Mouse (Mus musculus) left cerebral cortex, postnatal 4 days (tissue): Measurements from ENCODE around the gene Ncoa4. TPM values are rescaled to one million over a fixed set of nuclear protein-coding genes. Genes with fewer than 3 reads are reported as not detected.
"Not testable (repeated sequence)": the region's sequence is repeated elsewhere in the genome, so short reads cannot be mapped to it uniquely, and the experiment has no call there.

Experiments used
- DNase-seq: peaks from one replicate; pipeline ENCODE4 v3.0.0-alpha.2; 2022
- intact Hi-C: fragments of 180-260 bp; cut with DNase I; formaldehyde crosslinking; loops from one replicate; pipeline ENCODE4 v1.15.1; 2025
- total RNA-seq, 2 experiments: library from RNA; stranded (reverse); gene quantifications; 2 replicates each; pipeline ENCODE4 v1.2.3; 2021

Ncoa4 gene
- total RNA-seq, 2 experiments from 2014 or later: 99.3 to 99.7 TPM

DNA sequence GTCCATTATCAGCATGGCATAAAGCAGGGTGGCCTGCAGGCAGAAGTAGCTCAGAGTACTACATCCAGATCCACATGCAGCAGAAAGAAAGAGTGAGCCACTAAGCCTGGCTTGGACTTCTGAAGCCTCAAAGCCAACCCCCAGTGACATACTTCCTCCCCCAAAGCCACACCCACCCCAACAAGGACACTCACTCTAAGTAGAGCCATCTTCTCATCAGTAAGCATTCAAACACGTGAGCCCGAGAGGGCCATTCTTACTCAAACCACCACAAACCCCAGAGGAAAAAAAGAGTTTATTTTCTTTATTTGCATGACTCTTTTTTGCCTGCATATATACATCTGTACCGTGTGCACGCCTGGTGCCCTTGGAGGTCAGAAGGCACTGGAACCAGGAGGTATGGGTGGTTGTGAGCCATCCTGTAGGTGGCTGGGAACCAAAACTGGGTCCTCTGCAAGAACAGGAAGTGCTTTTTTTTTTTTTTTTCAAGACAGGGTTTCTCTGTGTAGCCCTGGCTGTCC lies 455 bp upstream of the Ncoa4 start:
- no peak for DNase-seq
- intact Hi-C loops: no loop called here

DNA sequence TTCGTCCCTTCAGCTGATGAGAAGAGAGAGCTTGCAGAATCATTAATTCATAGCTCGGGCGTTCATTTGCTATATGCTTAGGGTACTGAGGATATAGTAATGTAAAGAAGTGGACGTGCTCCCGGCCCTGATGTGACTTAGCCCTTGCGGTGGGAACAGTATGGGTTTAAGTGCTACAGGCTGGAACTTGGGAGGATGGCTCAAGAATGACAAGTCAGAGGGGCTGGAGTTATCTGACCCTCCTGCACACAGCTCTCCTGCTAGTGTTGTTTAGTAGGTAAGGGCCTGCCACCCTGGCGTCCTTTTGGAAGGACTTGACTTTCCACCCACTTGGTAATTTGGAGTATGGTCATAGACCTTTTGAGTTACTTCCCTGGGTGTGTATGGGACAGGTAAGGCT lies 898 bp downstream of the Ncoa4 start:
- intact Hi-C loops: no loop called here
- DNase-seq: no peak

DNA sequence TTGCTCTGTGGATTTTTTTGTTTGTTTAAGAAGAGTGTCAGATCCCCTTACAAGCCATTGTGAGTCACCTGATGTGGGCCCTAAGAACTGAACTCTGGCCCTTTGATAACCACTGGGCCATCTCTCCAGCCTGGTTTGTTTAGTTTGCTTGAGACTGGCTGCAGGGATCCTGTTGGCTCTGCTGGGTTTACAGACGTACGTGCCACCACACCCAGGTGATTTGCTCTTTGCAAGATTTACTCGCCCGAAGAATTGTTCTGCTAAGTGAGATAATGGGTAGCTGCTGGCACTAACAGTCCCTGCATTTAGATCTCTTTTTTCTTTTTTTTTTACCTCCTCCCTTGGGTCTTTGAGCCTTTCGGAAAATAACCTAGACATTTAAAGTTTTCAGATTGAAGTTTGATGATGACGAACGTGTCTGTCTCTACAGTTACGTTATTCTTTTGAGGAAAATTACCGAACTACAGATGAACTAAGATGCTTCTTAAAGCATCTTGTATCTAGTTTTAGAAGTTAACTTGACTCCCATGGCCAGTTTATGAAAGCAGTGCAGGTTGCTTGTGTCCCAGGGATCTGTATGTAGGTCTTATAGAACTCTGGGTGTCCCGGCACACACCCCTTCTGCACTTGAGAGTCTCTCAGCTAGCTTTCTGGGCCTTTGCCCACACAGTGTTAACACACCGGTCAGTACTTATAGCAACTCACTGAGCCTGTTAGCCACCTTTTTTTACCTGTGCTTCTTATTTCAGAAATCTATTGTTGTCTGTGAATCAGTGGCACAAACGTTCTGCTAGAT lies 1.6 kb downstream of the Ncoa4 start:
- intact Hi-C loops: no loop called here
- no peak for DNase-seq

DNA sequence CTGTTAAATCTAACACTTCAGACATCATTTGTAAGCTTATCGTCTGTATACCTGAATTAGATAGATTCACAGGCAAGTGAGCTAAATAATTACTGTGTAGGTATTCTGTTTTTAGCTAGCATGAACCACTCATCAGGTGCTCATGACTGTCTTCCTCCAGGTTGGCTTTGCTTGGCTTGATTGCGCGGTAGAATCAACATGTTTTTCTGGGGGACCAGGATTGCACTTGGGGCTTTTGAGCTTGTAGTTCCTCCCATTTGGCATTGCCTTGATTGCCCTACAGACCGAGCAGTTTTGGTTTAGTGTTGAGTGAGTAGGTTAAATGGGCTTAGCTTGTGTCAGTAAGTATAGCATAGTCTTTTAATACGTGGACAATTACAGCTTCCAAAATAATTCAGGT lies 2.6 kb downstream of the Ncoa4 start:
- intact Hi-C loops: no loop called here
- no peak for DNase-seq

DNA sequence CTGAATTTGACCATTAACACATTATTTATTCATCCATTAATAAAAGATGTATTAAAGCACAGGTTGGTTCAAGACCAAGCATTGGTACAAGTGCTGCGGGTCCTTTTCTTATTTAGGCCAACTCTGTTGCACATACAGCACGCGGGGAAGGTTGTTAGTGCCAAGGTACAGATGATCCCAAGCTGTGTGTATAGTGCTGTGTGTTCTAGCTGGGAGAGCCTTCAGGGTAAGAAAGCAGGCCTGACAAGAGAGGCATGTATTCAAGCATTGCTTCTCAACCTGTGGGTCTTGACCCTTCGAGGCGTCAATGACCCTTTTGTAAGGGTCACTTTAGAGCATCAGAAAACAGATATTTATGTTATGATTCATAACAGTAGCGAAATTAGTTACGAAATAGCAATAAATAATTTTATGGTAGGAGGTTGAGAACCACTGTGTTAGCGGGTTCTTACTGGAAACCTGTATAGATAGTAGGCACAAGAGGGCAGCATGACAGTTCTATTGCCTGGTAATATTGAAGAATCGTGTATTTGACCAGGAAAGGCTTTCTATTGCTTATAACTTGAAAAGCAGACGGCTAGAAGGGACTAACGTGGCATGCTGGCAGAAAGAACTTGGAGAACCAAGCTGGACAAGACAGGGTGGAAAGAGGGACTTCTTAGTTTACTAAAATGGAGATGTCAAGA lies 3.7 kb downstream of the Ncoa4 start:
- intact Hi-C loops: no loop called here
- no peak for DNase-seq

DNA sequence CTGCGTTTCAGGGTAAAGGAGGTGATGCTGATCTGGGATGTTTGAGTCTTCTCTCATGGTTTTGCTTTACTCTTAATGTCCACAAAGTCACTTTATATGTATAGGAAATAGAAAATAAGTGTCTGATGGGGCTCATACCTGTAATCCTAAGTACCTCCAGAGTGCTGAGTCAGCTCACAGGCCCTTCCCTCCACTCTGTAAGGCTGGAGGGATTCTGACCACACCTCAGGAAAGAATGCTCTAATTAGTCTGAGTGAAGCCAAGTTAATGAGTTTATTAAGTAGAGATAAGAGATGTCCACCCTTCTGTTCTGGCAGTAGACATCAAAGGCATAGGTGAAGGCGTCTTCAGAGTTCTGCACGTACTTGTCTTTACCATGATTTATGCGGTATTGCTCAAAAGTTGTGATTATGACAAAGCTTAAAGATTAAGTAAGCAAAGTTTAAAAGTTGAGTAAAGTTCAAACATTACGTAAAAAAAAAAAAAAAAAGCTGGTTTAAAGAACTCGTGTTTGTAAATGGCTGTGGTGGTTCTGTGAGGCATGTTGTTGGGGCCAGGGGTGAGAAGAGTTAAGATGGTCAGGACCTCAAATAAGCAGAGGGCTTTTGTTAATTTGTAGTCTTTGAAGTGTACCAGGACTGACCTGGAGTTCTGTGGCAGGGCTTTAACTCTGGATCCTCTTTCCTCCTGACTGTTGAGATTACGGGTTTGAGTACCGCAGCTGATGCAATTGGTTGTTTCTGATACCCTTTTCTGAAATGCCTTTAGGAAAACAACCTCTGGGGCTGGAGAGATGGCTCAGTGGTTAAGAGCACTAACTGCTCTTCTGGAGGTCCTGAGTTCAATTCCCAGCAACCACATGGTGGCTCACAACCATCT lies 4.7 kb downstream of the Ncoa4 start:
- no peak for DNase-seq
- intact Hi-C loops: no loop called here

DNA sequence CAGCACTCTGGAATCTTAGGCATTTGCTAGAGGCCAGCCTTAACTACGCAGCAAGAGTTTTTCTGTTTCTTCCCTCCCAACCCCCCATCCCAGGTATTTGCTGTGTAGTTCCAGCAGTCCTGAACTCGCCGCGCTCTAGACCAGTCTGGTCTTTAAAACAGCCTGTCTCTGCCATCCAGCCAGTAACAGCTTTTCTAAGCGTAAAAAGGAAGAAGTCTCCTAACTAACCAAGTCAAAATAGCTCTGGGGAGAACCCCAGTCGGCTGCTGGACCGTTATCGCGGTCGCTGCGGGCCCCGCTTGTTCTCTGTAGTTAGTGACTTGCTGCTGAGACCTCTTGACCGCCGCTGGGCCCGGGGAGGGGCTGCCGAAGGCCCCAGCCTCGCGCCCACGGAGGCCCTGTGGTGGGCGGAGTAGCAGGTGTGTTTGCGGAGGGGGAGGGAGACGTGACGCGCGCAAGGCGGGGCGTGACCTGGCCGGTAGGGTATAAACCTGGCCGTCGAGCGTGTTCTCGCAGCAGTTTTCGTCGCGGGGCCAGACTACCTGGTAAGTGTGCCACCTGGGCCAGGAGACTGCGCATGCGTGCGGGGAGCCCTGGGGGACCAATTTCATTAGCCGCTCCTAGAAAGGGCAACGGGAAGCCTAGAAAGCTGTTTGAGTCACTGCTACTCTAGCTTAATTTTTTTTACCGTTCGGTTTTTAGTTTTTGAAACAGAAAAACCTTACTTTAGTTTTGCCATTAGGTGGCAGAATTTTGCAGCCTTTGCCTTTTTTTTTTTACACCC lies 5.8 kb downstream of the Ncoa4 start:
- intact Hi-C loops: no loop called here
- DNase-seq: peak; percentile 69

DNA sequence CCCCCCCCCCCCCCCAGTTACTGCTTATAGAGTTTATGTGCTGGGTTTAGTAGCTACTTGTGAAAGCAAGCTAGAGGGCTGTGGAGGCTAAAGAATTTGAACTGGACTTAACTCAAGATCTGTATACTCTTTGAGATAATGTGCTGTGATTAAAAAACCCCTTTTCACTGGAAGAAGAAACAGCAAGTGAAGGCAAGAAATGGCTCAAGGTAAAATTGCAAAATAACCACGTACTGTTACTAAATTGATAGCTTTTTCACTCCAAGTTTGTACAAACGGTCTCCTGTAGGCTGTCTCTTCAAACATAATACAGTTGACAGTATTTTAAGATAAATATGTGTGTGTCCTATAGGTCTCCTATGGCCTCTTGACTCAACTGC lies 6.4 kb downstream of the Ncoa4 start:
- DNase-seq: no peak
- intact Hi-C loops: no loop called here

DNA sequence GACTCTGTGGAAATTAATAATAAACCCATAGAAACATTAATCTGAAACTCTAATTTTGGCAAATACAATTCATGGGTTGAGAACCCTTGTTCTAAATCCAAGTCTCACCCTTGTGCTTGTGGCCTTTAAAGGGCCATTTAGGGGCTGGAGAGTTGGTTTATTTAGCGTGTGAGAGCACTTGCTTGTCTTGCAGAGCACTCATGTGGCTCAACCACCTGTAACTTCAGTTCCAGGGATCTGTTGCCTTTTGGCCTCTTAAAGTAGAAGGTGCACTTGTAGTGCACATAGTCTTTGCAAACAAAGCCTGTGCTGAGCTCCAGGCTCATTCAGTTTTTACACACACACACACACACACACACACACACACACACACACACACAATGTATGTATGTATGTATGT lies 7.2 kb downstream of the Ncoa4 start:
- intact Hi-C loops: no loop called here
- no peak for DNase-seq

DNA sequence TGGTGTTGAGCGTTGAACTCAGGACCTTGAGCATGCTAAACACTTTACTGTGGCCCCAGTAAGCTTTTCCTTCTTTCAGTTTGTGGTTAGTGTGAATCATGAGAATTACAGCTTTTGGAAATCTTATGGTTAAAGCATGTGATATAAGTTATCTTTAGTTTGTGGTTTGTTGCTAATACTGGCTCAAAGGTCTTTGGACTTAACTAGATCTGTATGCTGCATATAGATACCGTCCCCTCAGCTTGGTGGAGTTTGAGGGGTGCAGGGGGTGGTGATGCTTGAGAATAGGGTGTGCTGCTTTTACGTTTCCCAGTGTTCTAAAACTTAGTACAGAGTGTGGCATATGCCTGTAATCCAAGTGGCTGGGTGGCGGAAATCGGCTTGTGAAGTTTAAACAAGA lies 7.7 kb downstream of the Ncoa4 start:
- intact Hi-C loops: no loop called here
- no peak for DNase-seq

DNA sequence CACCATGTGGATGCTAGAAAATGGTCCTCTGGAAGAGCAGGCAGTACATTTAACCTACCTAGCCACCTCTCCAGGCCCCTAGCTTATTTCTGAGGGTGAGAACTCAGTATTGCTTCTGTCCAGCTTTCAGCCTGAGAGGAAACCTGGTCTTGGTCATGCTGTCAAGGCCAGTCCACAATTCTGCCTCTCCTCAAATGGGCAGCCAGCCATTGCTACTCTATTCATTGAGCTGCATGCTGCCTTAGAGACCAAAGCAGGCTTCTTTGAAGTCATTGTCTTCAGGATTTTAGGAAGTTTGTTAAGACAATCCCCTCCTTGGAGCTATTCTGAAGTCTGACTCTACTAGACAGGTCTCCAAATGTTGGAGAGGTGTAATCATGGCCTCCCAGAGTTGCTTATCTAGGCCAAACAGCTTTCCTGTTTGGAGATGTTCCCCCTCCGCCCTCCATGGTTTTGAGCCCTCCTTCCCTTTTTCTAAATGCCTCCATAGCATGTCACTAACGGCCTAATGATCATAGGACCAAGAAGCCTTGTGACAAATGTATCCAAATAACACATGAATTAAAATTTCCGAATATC lies 9.1 kb downstream of the Ncoa4 start:
- DNase-seq: no peak
- intact Hi-C loops: no loop called here

DNA sequence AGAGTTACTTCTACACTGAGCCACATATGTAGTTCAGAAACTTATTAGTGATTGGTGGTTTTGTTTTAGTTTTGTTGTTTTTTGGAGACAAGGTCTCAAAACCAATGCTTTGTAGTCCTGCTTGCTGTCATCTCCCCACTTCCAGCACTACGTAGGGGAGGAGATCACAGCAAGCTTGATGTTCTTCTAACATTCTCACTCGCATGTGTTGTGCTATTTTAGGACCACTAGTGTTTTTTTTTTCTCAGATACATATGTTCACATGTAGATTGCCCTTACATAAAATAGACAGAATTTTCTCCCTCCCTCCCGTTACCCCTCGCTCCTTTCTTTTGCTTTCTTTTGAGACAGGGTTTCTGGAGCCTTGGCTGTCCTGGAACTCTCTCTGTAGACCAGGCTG lies 10.5 kb downstream of the Ncoa4 start:
- DNase-seq: no peak
- intact Hi-C loops: no loop called here

DNA sequence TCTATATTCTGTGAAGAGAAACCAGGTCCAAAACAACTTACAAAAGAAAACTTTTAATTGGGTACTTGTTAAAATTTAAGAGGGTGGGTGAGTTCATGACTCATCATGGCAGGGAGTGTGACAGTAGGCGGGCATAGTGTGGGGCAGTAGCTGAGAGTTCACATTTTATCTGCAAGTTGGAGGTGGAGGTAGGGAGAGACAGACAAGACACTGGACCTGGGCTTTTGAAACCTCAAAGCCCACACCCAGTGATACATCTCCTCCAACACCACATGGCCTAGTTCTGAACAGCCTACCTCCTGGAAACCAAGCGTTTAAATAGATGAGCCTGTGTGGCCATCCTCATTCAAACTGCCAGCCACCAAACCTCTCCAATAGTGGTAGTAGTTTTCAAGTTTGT lies 15.6 kb downstream of the Ncoa4 start:
- DNase-seq: no peak

DNA sequence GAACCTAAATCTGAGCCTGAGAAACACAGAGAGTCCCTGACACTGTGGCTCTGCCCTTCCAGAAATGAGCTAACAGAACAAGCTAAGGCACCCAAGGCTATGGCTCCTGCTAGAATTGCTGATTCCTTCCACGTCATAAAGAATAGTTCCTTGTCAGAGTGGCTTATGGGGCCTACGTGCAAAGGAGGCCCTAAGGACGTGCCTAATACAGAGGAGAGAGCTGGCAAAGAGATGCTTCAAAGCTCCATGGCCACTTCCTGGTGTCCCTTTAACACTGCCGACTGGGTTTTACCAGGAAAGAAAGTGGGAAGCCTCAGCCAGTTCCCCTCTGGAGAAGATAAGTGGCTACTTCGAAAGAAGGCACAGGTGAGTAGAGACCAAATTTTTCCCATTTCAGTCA lies 16.9 kb downstream of the Ncoa4 start:
- DNase-seq, intact Hi-C loops: not testable (repeated sequence)

More for the DNA sequence above, 15.6 kb downstream of the Ncoa4 start:
- intact Hi-C loops: no loop called here

DNA sequence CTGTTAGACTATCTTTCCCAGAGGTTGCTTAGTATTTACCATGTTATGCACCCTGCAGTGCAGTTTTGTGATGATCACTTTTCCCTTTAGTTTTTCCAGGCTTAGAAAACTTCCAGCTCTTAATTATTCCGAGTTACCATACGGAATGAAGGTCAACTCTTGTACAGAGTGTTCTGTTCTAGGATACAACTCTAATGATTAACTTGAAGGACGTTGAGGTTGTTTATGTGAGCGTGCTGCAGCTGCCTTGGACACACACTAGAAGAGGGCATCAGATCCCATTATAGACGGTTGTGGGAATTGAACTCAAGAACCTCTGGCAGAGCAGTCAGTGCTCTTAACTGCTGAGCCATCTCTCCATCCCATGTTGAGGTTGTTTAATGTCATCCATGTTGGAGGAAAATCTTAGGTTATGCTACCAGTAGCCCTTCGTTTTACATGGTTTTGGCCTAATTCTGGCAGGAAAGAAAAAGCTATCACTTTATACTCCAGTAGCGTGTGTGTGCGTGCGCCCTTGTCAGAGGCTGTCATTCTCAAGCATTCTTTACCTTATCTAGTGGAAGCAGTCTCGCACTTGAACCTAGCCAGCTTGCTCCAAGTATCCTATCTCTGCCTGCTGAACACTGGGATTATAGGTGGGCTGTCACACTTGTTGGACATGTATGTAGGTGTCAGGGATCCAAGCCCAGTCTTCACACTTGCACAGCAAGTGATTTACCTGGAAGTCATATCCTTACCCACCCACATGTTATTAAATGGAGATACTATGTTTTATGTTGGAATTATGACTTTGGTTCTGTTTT lies 19.9 kb downstream of the Ncoa4 start:
- DNase-seq: no peak
- intact Hi-C loops: no loop called here

DNA sequence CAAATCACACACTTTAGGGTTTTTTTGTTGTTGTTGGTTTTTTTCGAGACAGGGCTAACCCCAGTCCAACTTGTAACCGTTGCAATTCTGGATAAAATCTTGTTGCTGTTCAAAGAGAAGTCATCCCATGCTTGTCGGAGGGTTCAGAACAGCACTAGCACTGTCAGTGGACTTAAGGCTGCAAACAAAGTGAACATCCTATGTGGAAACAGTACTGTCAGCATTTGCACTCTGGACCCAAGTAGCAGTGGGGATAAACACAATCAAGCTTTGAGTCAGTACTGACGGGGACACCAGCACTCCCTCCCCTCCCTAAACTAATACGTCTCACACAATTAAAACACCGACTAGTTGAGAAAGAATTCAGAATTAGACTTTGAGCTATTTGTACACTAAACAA lies 21.2 kb downstream of the Ncoa4 start:
- intact Hi-C loops: no loop called here
- no peak for DNase-seq

DNA sequence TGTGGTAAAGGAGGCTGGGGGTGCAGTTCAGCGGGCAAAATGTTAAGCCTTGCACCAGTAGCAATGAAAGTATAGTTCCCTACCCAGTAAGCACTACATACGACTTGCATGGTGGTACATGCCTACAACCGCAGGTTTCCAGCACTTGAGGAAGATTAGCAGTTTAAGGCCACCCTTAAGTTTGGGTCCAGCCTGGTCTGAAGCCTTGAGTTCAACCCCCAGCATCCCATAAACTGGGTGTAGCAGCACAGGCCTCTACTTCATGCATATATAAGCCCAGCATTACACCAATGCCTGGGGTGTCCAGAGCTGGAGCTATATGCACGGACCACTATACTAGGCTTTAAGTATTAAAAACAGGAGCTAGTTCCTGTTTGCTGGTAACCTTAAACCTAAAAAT lies 24.2 kb downstream of the Ncoa4 start:
- intact Hi-C loops: no loop called here
- DNase-seq: no peak

DNA sequence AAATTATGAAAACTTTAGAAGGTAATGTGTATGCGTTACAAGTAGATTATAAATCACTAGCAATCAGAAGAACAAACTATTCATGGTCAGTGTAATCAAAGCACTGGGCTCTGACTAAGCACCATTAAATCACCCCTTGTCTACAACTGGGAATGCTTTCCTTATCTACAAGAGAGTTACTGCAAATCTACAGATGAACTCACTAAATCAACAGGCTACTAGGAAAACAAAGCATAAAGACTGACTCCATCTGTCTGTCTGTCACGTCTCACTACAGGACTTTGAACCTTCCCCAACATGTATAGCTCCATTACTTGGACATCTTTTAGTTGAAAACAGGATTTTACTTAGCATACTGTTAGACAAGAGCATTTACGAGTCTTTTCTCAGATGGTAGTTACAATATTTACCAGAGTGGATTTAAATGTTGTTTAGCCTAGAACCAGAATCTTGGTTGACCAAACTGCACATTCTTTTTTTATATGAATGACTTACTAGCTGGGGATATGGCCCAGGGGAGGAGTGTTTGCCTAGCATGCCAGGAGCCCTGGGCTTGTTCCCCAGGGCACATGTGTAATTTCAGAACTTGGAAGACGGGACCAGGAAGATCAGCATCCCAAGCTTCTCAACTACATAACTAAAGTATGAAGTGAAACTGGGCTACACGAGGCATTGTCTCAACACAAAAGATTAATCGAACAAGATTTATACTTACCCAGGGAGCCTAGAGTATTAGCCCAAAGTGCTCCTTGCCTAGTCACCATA lies 31.1 kb downstream of the Ncoa4 start:
- intact Hi-C loops: no loop called here
- no peak for DNase-seq

DNA sequence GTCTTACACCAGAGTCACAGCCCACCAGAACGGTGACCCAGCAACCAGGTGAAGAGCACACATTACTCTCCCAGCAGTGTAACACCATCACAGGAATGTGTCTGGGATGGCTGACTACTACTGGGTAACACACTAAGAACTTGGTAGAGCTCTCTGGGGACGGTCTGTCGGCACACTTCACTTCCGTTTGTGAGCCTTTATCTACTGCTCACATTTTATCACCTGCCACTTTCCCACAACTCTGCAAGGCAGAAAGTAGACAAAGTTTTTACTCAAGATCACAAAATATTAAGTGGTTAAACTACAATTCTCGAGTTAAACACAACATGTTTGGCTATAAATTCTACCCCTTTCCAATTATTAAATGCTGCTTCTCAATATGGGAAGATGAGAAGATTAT lies 32.3 kb downstream of the Ncoa4 start:
- intact Hi-C loops: no loop called here
- no peak for DNase-seq
